Mouse (Mus musculus) testis, postnatal 14 days (tissue): ENCODE data around the gene Xpnpep2.

ENCODE experiments used
- DNase-seq: peaks from one replicate; pipeline ENCODE4 v3.0.0; 2021; ENCODE audit warnings: low spot score

The Xpnpep2 gene

DNA sequence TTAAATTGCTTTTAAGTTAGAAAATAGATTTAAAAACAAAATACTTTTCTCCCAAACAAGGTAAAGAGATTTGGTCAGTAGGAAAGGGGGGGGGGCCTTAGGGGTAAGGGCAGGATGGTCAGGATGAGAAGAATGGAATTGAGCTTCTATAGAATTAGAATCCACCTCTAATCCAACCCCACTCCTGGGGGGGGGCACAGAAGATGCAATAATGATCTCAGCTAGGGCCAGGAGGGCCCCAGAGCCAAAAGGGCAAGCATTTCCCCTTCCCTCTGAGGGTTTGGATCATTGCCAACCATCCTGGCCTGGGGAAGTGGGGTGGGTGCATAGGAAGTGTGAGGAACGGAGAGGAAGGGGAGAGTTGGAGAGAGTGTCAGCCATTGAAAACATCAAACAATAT lies 61.8 kb downstream of the Xpnpep2 start:
- no peak for DNase-seq

- DNase-seq: no peak
Measured at GRCm38 (mm10) chrX:48181844-48182243, 73.3 kb downstream of the Xpnpep2 start.

- DNase-seq: no peak
Measured at GRCm38 (mm10) chrX:48184703-48185102, 76.2 kb downstream of the Xpnpep2 start.
